Mouse (Mus musculus) ovary, postnatal 14 days (tissue): Measurements from ENCODE around the gene Fgf10.

ENCODE experiments used
- DNase-seq: peaks from one replicate; pipeline ENCODE4 v3.0.0; 2022; ENCODE audit warnings: low spot score

Fgf10 gene

DNA sequence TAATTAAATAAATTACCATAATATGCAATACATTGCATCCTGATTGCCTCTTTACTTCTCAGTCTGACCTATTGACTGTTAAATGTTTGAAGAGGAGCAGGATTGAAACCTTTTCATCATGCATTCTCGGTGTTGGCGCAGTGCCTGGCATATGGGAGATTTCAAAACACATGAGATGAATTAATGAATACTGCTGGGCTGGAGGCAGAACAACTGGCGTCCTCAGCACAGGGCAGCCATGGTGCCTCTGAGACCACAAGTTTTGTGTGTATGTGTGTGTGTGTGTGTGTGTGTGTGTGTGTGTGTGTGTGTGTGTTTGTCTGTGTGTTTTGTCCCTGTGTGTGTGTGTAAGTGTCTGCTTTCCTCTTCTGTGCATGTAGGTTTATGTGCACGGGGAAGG lies 165.5 kb downstream of the Fgf10 start:
- peak; percentile 18 for DNase-seq
